15 mouse cellular contexts compared by ENCODE assay signal in the genomic region with DNA sequence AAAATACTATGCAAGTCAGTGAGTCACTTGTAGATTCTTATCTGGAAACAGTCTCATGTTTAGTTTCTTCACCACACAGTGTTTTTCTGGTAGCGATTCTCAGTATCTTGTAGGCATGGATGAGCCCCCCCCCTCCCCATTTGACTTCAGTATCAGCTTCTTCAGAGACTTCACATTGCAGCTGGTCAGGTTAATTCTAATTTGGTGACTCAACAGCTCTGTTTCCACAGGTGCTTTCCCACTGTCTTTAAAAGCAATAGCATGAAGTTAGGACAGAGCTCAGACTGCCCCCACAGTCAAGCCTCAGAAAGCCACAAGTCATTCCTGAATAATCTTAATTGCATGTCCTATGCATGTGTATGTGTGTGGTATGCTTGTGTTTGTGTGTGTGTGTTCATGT.
"Had no signal": no experiment of that assay in that cellular context is flagged by ENCODE, and none has a peak within 500 bp of the region (broad histone marks: within the 10 kb centered on the region; RNA-seq: fewer than 3 reads in every experiment).

No protein-coding gene starts in this region.

- DNase-seq: lung, adult 18-20 months; lung, embryonic 14.5 days; lung, postnatal 10 days; right cerebral cortex, postnatal 14 days; thymus, adult 2 months; thymus, postnatal 14 days; thymus, postnatal 36 days had no signal

- H3K4me1 ChIP-seq: neural tube, embryonic 12.5 days had no signal

- H3K27ac ChIP-seq: macrophage; midbrain, embryonic 13.5 days; midbrain, embryonic 15.5 days; neural tube, embryonic 12.5 days; stomach, embryonic 15.5 days; stomach, postnatal 0 days had no signal

- H3K4me3 ChIP-seq: megakaryocyte, embryonic 14.5 days; midbrain, embryonic 13.5 days; midbrain, embryonic 15.5 days; neural tube, embryonic 12.5 days; stomach, embryonic 15.5 days had no signal

- H3K36me3 ChIP-seq: midbrain, embryonic 13.5 days; midbrain, embryonic 15.5 days; neural tube, embryonic 12.5 days; stomach, embryonic 15.5 days had no signal

- H3K4me2 ChIP-seq: lung, embryonic 14.5 days; midbrain, embryonic 11.5 days; midbrain, embryonic 13.5 days; midbrain, embryonic 15.5 days; neural tube, embryonic 12.5 days; stomach, embryonic 15.5 days had no signal

- ATAC-seq: midbrain, embryonic 13.5 days; midbrain, embryonic 15.5 days had no signal

- H3K9ac ChIP-seq: lung, embryonic 14.5 days; midbrain, embryonic 13.5 days; midbrain, embryonic 15.5 days; neural tube, embryonic 12.5 days; stomach, embryonic 15.5 days had no signal

- H3K27me3 ChIP-seq: midbrain, embryonic 13.5 days; midbrain, embryonic 15.5 days; neural tube, embryonic 12.5 days; stomach, embryonic 15.5 days had no signal

- H3K9me3 ChIP-seq: megakaryocyte, embryonic 14.5 days; midbrain, embryonic 13.5 days; midbrain, embryonic 15.5 days; neural tube, embryonic 12.5 days; stomach, embryonic 15.5 days had no signal
